Mouse (Mus musculus) liver, adult (tissue): ENCODE results near the gene Tgif1.

Experiments used
- GATA4 ChIP-seq: IDR thresholded peaks from 2 replicates; pipeline ENCODE4 v1.6.1; 2014; ENCODE audit warnings: mild to moderate bottlenecking, low read length; ENCODE audit not compliant: insufficient replicate concordance

Gene Tgif1

GRCm38 (mm10) chr17:70834430-70834965, 18.8 kb downstream of the Tgif1 start:
- TF ChIP-seq GATA4, result no peak

DNA sequence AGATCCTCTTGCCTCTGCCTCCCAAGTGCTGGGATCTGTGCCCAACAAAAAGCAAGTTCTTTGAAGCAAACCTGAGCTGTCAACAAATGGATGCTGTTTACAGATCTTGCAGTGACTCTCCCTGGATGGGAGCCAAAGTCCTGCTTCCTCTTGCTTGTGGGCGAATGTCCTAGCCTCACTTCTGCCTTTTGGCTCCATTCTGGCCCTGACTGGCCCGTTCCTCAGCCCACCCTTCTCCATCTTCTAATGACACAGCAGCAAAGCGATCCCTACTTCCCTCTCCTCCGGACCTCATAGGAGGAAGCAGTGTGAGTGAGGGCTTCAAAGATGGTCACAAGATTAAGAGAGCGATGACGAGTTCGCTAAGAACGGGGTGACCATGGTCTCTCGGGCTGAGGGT, 20.8 kb downstream of the Tgif1 start:
- no peak for TF ChIP-seq GATA4

DNA sequence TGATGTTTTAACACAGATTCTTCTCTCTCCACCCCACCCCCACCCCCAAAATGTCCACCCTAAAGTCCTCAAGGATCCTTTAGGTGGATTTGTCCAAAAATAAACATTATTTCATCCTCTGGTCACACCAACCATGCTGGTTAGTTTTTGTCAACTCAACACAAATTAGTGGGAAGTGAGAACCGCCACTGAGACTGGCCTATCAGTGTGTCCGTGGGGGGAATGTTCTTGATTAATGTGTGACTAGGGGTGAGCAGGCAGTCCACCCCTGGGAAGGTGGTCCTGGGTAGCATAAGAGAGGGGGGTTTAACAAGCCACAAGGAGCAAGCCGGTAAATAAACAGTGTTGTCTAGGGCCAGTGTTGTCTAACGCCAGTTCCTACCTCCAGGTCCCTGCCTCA, 21.8 kb downstream of the Tgif1 start:
- TF ChIP-seq GATA4, result no peak

DNA sequence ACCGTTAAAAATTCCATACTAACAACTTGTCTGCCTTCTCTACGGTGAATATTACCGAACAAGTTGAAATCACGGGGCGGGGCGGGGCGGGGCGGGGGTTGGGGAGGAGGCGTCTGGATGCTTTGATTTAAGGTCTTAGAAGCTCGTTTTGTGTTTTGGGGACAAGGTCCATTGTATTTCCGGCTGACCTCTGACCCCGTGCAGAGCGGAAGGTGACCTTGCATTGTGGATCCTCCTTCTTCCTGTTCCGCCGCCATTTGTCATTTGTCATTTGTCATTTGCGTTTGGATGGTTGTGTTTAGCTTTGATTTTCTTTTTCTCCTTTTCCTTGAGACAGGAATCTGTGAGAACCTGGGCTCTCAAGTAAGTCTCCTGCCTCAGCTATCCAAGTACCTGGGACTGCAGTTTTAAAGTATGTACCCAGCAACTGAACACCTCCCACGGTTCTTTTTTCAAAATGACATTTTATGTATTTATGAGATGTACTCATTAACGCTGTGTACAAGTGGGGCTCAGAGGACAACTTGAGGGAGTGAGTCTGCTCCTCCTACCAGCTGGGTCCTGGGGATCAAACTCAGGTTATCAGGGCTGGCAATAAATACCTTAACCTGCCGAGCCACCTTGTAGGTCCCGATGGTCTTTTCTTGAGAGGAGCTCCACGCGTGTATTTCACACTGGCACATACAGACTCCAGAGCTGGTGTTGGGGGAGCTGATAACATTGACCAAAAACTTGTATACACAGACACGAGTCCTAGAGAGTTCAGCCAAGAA, 23.2 kb downstream of the Tgif1 start:
- TF ChIP-seq GATA4, result no peak

GRCm38 (mm10) chr17:70829217-70829616, 24.1 kb downstream of the Tgif1 start:
- TF ChIP-seq GATA4, result no peak

GRCm38 (mm10) chr17:70828569-70828968, 24.8 kb downstream of the Tgif1 start:
- no peak for TF ChIP-seq GATA4

DNA sequence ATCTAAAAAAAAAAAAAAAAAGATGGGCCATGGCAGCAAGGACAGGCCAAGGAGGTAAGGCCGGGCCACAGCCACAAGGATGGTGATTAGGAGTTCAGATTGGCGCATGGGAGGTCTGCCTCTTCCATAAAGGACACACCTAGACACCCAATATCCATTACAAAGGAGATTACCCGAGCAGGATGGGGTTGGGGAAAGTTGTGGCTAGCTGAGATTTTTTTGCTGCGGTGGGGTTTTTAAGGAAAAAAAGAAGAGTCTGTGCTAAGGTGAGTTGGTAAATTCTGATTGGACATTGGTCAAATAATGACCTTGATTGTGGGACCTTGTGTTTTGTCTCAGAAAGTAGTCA, 25.2 kb downstream of the Tgif1 start:
- TF ChIP-seq GATA4, result no peak

DNA sequence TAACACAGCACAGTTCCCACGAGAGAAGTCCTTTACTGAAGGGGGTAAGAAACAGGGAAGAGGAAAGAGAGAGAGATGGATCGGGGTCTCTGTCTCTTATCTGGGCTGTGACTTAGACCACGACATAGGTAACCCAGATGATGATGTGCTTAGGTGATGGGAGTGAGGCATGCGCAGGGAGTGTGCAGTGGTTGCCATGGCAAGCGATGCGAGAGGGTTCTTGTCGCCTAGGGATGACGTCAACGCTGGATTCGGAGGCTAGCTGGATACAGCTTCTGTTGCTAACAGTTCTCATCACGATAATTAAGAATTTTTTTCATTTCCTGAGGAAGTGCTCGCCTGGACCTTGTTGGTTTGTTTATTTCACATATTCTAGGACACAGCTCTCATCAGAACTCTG, 27.1 kb downstream of the Tgif1 start:
- TF ChIP-seq GATA4, result no peak

- TF ChIP-seq GATA4, result no peak
These were observed 30.3 kb downstream of the Tgif1 start for GRCm38 (mm10) chr17:70823083-70823482.

- no peak for TF ChIP-seq GATA4
These were observed 35.4 kb downstream of the Tgif1 start for GRCm38 (mm10) chr17:70817862-70818451.

- no peak for TF ChIP-seq GATA4
These were observed 38.3 kb downstream of the Tgif1 start for GRCm38 (mm10) chr17:70815001-70815400.

DNA sequence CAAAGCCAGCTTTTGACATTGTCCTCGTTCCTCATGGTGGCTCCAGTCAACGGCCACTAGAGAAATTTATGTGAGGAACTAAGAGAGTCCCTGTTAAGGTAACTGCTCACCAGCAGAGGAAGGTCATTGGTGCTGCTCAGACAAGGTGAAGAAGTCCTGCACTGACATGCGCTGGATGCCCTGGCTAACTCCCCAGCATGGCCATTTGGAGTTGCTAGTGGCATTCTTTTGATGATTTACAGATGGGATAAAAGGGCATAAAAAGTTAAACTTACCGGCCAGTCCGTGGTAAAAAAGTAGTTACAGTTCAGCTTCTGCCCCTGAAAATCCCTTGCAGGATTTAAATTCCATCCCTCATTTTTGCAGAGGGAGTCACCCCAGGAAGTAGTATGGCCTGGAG, 42.6 kb downstream of the Tgif1 start:
- TF ChIP-seq GATA4, result no peak

DNA sequence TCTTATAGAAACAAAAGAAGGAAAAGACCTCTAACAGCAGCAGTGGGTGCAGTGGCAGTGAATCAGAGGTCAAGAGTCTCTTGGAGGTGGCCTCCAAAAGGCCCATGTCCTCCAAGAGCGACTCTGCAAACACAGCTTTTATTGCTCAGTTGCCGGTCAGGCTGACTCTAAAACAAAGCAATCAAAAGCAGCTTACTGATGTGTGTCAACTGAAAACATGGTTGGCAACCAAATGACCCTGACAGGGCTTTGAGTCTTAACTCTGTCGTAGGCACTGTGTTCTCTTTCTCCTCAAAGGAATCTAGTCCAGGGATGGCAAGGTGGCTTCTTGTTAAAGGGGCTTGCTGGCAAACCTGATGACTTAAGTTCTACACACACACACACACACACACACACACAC, 43.6 kb downstream of the Tgif1 start:
- no peak for TF ChIP-seq GATA4

DNA sequence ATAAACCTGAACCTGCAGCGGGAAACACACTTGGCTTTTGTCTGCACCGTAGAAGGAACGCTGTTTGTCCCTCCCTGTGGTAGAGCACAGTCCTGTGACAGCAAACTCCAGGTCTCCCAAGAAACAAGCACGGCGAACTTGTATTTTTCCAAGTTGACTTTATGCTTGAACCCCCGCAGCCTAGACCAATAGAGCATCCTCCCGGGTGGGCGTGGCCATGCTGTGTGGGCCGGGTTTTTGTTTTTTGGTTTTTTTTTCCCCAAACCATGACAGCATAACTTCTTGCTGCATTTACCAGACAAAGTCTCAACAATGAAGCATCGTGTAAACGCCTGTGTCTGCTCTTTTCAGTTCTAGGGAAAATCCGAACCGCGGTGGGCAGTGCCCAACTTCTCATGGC, 44.5 kb downstream of the Tgif1 start:
- TF ChIP-seq GATA4, result no peak

- TF ChIP-seq GATA4, result no peak
These were observed 45.5 kb downstream of the Tgif1 start for GRCm38 (mm10) chr17:70807885-70808284.

GRCm38 (mm10) chr17:70806600-70806999, 46.7 kb downstream of the Tgif1 start:
- TF ChIP-seq GATA4, result no peak

- TF ChIP-seq GATA4, result no peak
These were observed 47.5 kb downstream of the Tgif1 start for GRCm38 (mm10) chr17:70805866-70806265.
